In genomic region chr8:125322561-125322960, GRCm38 (mm10) we compare ENCODE assay signal across 25 mouse cellular contexts.
DNase-seq lines count a peak whose midpoint lies in the region; ATAC-seq and TF ChIP-seq lines count a peak whose summit lies in the region.
"Had no signal": no experiment of that assay in that cellular context is flagged by ENCODE, and none has a peak within 500 bp of the region (broad histone marks: within the 10 kb centered on the region; RNA-seq: fewer than 3 reads in every experiment).

No protein-coding gene starts in this region.

- no peak overlapping the region for H3K9ac ChIP-seq in forebrain, embryonic 14.5 days (ENCODE audit: low read length)
- no peak overlapping the region for H3K9ac ChIP-seq in lung, embryonic 14.5 days
- H3K9ac ChIP-seq in embryonic facial prominence, embryonic 14.5 days (ENCODE audit: low read depth, low read length) = no peak overlapping the region
- H3K9ac ChIP-seq: forebrain, embryonic 13.5 days; forebrain, postnatal 0 days; hindbrain, embryonic 12.5 days; hindbrain, embryonic 15.5 days had no signal

- WGBS in forebrain, embryonic 14.5 days = 31% methylated on average over 3 of the region's 3 CpGs
- WGBS in forebrain, embryonic 10.5 days = 85% methylated on average over 3 of the region's 3 CpGs
- 61% methylated on average over 3 of the region's 3 CpGs for WGBS in lung, embryonic 14.5 days
- WGBS in embryonic facial prominence, embryonic 14.5 days = 37% methylated on average over 3 of the region's 3 CpGs

- H3K4me1 ChIP-seq in forebrain, embryonic 14.5 days (ENCODE audit: control insufficient read depth, insufficient read depth, low read length) = peaks cover 6% of the 10 kb centered on the region; the same call in 1 of the 2 replicates
- peaks cover 49% of the 10 kb centered on the region for H3K4me1 ChIP-seq in forebrain, embryonic 10.5 days
- H3K4me1 ChIP-seq in lung, embryonic 14.5 days (ENCODE audit: insufficient read depth) = peaks cover 3% of the 10 kb centered on the region; the same call in 1 of the 2 replicates
- H3K4me1 ChIP-seq in embryonic facial prominence, embryonic 14.5 days (ENCODE audit: control insufficient read depth, insufficient read depth, low read length) = peaks cover 7% of the 10 kb centered on the region; the same call in 1 of the 2 replicates

- no peak overlapping the region for H3K4me2 ChIP-seq in forebrain, embryonic 14.5 days (ENCODE audit: low read length)
- H3K4me2 ChIP-seq in lung, embryonic 14.5 days = no peak overlapping the region
- no peak overlapping the region for H3K4me2 ChIP-seq in embryonic facial prominence, embryonic 14.5 days (ENCODE audit: low read depth, low read length)
- H3K4me2 ChIP-seq: forebrain, embryonic 13.5 days; heart, embryonic 11.5 days; hindbrain, embryonic 12.5 days; hindbrain, embryonic 15.5 days had no signal

- peak; percentile 42 for DNase-seq in forebrain, embryonic 14.5 days (ENCODE audit: low spot score)
- DNase-seq in forebrain, embryonic 10.5 days (ENCODE audit: extremely low spot score, low spot score) = no peak
- DNase-seq in lung, embryonic 14.5 days = peak; percentile 68
- DNase-seq in lung, postnatal 36 days = no peak
- DNase-seq in embryonic facial prominence, embryonic 14.5 days (ENCODE audit: low spot score) = peak; percentile 73
- DNase-seq in right cerebral cortex, adult 18-20 months = no peak
- DNase-seq: adrenal gland, adult 2 months; adrenal gland, postnatal 14 days; B cell, adult 2 months; cerebellum, adult 11-12 months; cerebellum, adult 8-10 months; cerebellum, postnatal 10 days; cerebellum, postnatal 36 days; embryo, embryonic 11 days; forebrain, postnatal 0 days; gastrocnemius, adult 2 months; gastrocnemius, postnatal 14 days; heart, adult 11 months had no signal

- 0 out of 2 replicates have a peak, but pooled peaks cover 4% of the 10 kb centered on the region for H3K27me3 ChIP-seq in forebrain, embryonic 14.5 days (replicated peaks; ENCODE audit: control insufficient read depth, insufficient read depth, low read length)
- peaks cover 54% of the 10 kb centered on the region for H3K27me3 ChIP-seq in forebrain, embryonic 10.5 days (ENCODE audit: poor library complexity, severe bottlenecking)
- H3K27me3 ChIP-seq in lung, embryonic 14.5 days (ENCODE audit: insufficient read depth, low read length) = no peaks in the 10 kb centered on the region
- no peaks in the 10 kb centered on the region for H3K27me3 ChIP-seq in embryonic facial prominence, embryonic 14.5 days (replicated peaks; ENCODE audit: control insufficient read depth, insufficient read depth, low read length)
- H3K27me3 ChIP-seq: CH12.LX had no signal

- H3K36me3 ChIP-seq in forebrain, embryonic 14.5 days (ENCODE audit: control insufficient read depth, insufficient read depth, low read length) = no peaks in the 10 kb centered on the region
- H3K36me3 ChIP-seq in forebrain, embryonic 10.5 days (replicated peaks) = no peaks in the 10 kb centered on the region
- no peaks in the 10 kb centered on the region for H3K36me3 ChIP-seq in lung, embryonic 14.5 days (ENCODE audit: insufficient read depth)
- H3K36me3 ChIP-seq in embryonic facial prominence, embryonic 14.5 days (ENCODE audit: control insufficient read depth, insufficient read depth, low read length) = no peaks in the 10 kb centered on the region
- H3K36me3 ChIP-seq: G1E; hindbrain, embryonic 12.5 days; hindbrain, embryonic 15.5 days had no signal

- no peak overlapping the region for H3K4me3 ChIP-seq in forebrain, embryonic 14.5 days (ENCODE audit: low read depth, low read length)
- no peak overlapping the region for H3K4me3 ChIP-seq in forebrain, embryonic 10.5 days
- no peak overlapping the region for H3K4me3 ChIP-seq in lung, embryonic 14.5 days (ENCODE audit: low read depth, low read length)
- H3K4me3 ChIP-seq in embryonic facial prominence, embryonic 14.5 days (ENCODE audit: low read depth, low read length) = no peak overlapping the region
- H3K4me3 ChIP-seq: erythroblast, embryonic 14.5 days; forebrain, embryonic 13.5 days; gastrocnemius, adult 2 months; hindbrain, embryonic 12.5 days; hindbrain, embryonic 15.5 days had no signal

- no peak for ATAC-seq in forebrain, embryonic 14.5 days
- ATAC-seq in lung, embryonic 14.5 days (ENCODE audit: insufficient read depth) = no peak
- ATAC-seq in embryonic facial prominence, embryonic 14.5 days (ENCODE audit: low read depth) = no peak
- ATAC-seq: forebrain, embryonic 13.5 days; forebrain, postnatal 0 days had no signal

- no peak overlapping the region for H3K27ac ChIP-seq in forebrain, embryonic 14.5 days (ENCODE audit: low read depth, low read length)
- H3K27ac ChIP-seq in forebrain, embryonic 10.5 days = no peak overlapping the region
- peak overlapping the region; percentile 15; the same call in 1 of the 2 replicates for H3K27ac ChIP-seq in lung, embryonic 14.5 days (ENCODE audit: low read depth)
- no peak overlapping the region for H3K27ac ChIP-seq in embryonic facial prominence, embryonic 14.5 days (replicated peaks; ENCODE audit: low read depth, low read length)
- H3K27ac ChIP-seq: forebrain, embryonic 13.5 days; hindbrain, embryonic 12.5 days; hindbrain, embryonic 15.5 days had no signal

- no peak for TF ChIP-seq CTCF in lung, embryonic 14.5 days (IDR thresholded peaks at IDR 0.05; ENCODE audit: low read depth)

- no peaks in the 10 kb centered on the region for H3K9me3 ChIP-seq in forebrain, embryonic 14.5 days (replicated peaks; ENCODE audit: control insufficient read depth, low read length)
- no peaks in the 10 kb centered on the region for H3K9me3 ChIP-seq in forebrain, embryonic 10.5 days
- no peaks in the 10 kb centered on the region for H3K9me3 ChIP-seq in lung, embryonic 14.5 days (ENCODE audit: low read depth, low read length)
- H3K9me3 ChIP-seq in embryonic facial prominence, embryonic 14.5 days (ENCODE audit: control insufficient read depth, low read length) = no peaks in the 10 kb centered on the region
- H3K9me3 ChIP-seq: forebrain, embryonic 13.5 days; hindbrain, embryonic 12.5 days; hindbrain, embryonic 15.5 days had no signal

Comparison
In these comparisons a context has a peak if more than half of its experiments do, and no peak if none do; other contexts are left out.
1. DNase-seq: peak in forebrain, embryonic 14.5 days (single experiment), lung, embryonic 14.5 days (single experiment) and embryonic facial prominence, embryonic 14.5 days (single experiment); none in forebrain, embryonic 10.5 days (single experiment), lung, postnatal 36 days (single experiment) and right cerebral cortex, adult 18-20 months (single experiment).